Mouse (Mus musculus): Measurements from ENCODE around the gene Disp3.

Disp3 gene

GRCm38 (mm10) chr4:148287476-148288054, at the start of gene Disp3:
Gene Disp3 (minus strand): TSS chr4:148287965.
- DNase-seq (ENCODE audit: low spot score in 2 of 2) = no peak

GRCm38 (mm10) chr4:148330269-148330668, 42.5 kb upstream of the Disp3 start:
- no peak for DNase-seq (ENCODE audit: low spot score in 2 of 2)

GRCm38 (mm10) chr4:148329431-148329830, 41.7 kb upstream of the Disp3 start:
- DNase-seq (ENCODE audit: low spot score in 2 of 2) = no peak

GRCm38 (mm10) chr4:148328237-148328636, 40.5 kb upstream of the Disp3 start:
- no peak for DNase-seq (ENCODE audit: low spot score in 2 of 2)

GRCm38 (mm10) chr4:148327266-148327997, 39.7 kb upstream of the Disp3 start:
- no peak for DNase-seq (ENCODE audit: low spot score in 2 of 2)

GRCm38 (mm10) chr4:148326791-148327190, 39.0 kb upstream of the Disp3 start:
- no peak for DNase-seq (ENCODE audit: low spot score in 2 of 2)

GRCm38 (mm10) chr4:148325951-148326350, 38.2 kb upstream of the Disp3 start:
- no peak for DNase-seq (ENCODE audit: low spot score in 2 of 2)

- no peak for DNase-seq (ENCODE audit: low spot score in 2 of 2)
Measured at GRCm38 (mm10) chr4:148325057-148325456, 37.3 kb upstream of the Disp3 start.

- no peak for DNase-seq (ENCODE audit: low spot score in 2 of 2)
Measured at GRCm38 (mm10) chr4:148322152-148322551, 34.4 kb upstream of the Disp3 start.

GRCm38 (mm10) chr4:148319366-148319765, 31.6 kb upstream of the Disp3 start:
- no peak for DNase-seq (ENCODE audit: low spot score in 2 of 2)

GRCm38 (mm10) chr4:148315377-148316175, 27.8 kb upstream of the Disp3 start:
- no peak for DNase-seq (ENCODE audit: low spot score in 2 of 2)

- DNase-seq (ENCODE audit: low spot score in 2 of 2) = no peak
Measured at GRCm38 (mm10) chr4:148314396-148314795, 26.6 kb upstream of the Disp3 start.

GRCm38 (mm10) chr4:148313601-148314000, 25.8 kb upstream of the Disp3 start:
- DNase-seq (ENCODE audit: low spot score in 2 of 2) = no peak

GRCm38 (mm10) chr4:148312296-148313116, 24.7 kb upstream of the Disp3 start:
- no peak for DNase-seq (ENCODE audit: low spot score in 2 of 2)

- DNase-seq (ENCODE audit: low spot score in 2 of 2) = no peak
Measured at GRCm38 (mm10) chr4:148310845-148311244, 23.1 kb upstream of the Disp3 start.

- no peak for DNase-seq (ENCODE audit: low spot score in 2 of 2)
Measured at GRCm38 (mm10) chr4:148310126-148310525, 22.4 kb upstream of the Disp3 start.

GRCm38 (mm10) chr4:148306406-148307083, 18.8 kb upstream of the Disp3 start:
- DNase-seq (ENCODE audit: low spot score in 2 of 2) = no peak

- no peak for DNase-seq (ENCODE audit: low spot score in 2 of 2)
Measured at GRCm38 (mm10) chr4:148298720-148299119, 11.0 kb upstream of the Disp3 start.

GRCm38 (mm10) chr4:148297640-148298039, 9.9 kb upstream of the Disp3 start:
- no peak for DNase-seq (ENCODE audit: low spot score in 2 of 2)

GRCm38 (mm10) chr4:148293319-148293718, 5.6 kb upstream of the Disp3 start:
- DNase-seq (ENCODE audit: low spot score in 2 of 2) = no peak

GRCm38 (mm10) chr4:148291849-148292248, 4.1 kb upstream of the Disp3 start:
- no peak for DNase-seq (ENCODE audit: low spot score in 2 of 2)
